Mouse (Mus musculus): ENCODE measurements around the gene Sbp.

DNA sequence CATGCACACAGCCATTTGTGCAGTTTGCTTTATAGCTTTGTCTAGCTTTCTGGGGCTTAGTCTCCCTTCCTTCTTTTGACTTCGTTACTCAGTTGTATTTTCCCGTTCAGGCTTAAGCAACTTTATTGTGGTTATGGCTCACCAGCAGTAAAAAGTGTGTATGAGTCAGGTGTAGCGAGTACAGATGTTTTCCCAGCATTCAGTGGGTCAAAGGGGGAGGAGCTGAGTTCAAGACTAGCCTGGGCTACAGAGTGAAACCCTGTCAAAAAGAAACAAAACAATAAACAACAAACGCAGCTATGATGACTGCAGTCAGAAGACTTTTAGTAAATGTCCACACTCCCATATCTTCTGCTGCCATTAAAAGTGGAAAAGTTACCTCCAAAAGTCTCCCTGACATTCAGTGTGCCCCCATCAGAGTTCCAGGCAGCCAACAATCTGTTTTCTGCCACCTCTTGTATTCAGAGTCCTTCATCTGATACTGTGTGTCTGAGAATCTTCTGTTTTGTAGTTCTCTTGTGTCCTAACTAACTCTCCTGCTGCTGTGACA, 20.2 kb downstream of the Sbp start:
- TF ChIP-seq EP300 (IDR thresholded peaks at IDR 0.05; ENCODE audit: insufficient read depth, low read depth, low read length), result no peak
- no peak for TF ChIP-seq CTCF (IDR thresholded peaks at IDR 0.05)
